Mouse (Mus musculus) heart, postnatal 4 days (tissue): ENCODE data around the gene Bmf. TPM values are rescaled to one million over a fixed set of nuclear protein-coding genes. Genes with fewer than 3 reads are reported as not detected.

ENCODE experiments used
- total RNA-seq, 2 experiments: library from RNA; stranded (reverse); gene quantifications; 2 replicates each; pipeline ENCODE4 v1.2.3; 2021

The Bmf gene
- total RNA-seq, 2 experiments from 2014 or later: 4.2 to 7.6 TPM

Other genes with a start within 250 kb of the Bmf start
- 1 to 10 TPM in 1 of 2 experiments, under 1 TPM in 1; 0.76 to 1.1 TPM for gene Gpr176, start 176.3 kb downstream of the Bmf start, total RNA-seq
- gene Eif2ak4, start 161.1 kb downstream of the Bmf start, total RNA-seq: 10 to 100 TPM; 14.1 to 14.3 TPM
- 100 to 1,000 TPM; 104 to 111 TPM for gene Srp14, start 70.0 kb downstream of the Bmf start, total RNA-seq
- 10 to 100 TPM; 39.5 to 50.3 TPM for gene Bub1b, start 48.5 kb upstream of the Bmf start, total RNA-seq
- gene Pak6, start 113.6 kb upstream of the Bmf start, total RNA-seq: 10 to 100 TPM; 14.0 to 14.2 TPM
- 1 to 10 TPM; 1.3 to 1.4 TPM for gene Ankrd63, start 154.3 kb upstream of the Bmf start, total RNA-seq
- 1 to 10 TPM; 1.3 to 1.7 TPM for gene Plcb2, start 178.8 kb upstream of the Bmf start, total RNA-seq
- 10 to 100 TPM; 33.9 to 34.9 TPM for gene Inafm2, start 196.1 kb upstream of the Bmf start, total RNA-seq
- gene Ccdc9b, start 213.0 kb upstream of the Bmf start, total RNA-seq: 1 to 10 TPM; 6.6 to 7.4 TPM
- not detected for gene Phgr1, start 223.1 kb upstream of the Bmf start, total RNA-seq
- under 1 TPM; 0.07 to 0.10 TPM for gene Disp2, start 230.0 kb upstream of the Bmf start, total RNA-seq